Mouse (Mus musculus) kidney, postnatal 36 days (tissue): ENCODE data around the gene Dcst1.

Source experiments
- DNase-seq, 2 experiments: peaks; one replicate each; pipeline ENCODE4 v3.0.0; 2021 to 2022; ENCODE audit warnings: mixed read lengths in 2 of 2

Dcst1 gene

GRCm38 (mm10) chr3:89388134-89388881, 23.3 kb upstream of the Dcst1 start:
- DNase-seq = peak; percentile 60 to 79

- DNase-seq = peak in 1 of 2 experiments; percentile 27
Observed at GRCm38 (mm10) chr3:89387632-89388031, 22.6 kb upstream of the Dcst1 start.

GRCm38 (mm10) chr3:89386438-89387420, 21.7 kb upstream of the Dcst1 start:
- DNase-seq = peak in 1 of 2 experiments; percentile 43

GRCm38 (mm10) chr3:89385451-89385850, 20.4 kb upstream of the Dcst1 start:
- DNase-seq = peak in 1 of 2 experiments; percentile 22

GRCm38 (mm10) chr3:89384331-89385076, 19.5 kb upstream of the Dcst1 start:
- DNase-seq = no peak

GRCm38 (mm10) chr3:89383651-89384255, 18.7 kb upstream of the Dcst1 start:
- no peak for DNase-seq

- DNase-seq = no peak
Observed at GRCm38 (mm10) chr3:89382950-89383349, 17.9 kb upstream of the Dcst1 start.

- no peak for DNase-seq
Observed at GRCm38 (mm10) chr3:89382033-89382882, 17.2 kb upstream of the Dcst1 start.

- no peak for DNase-seq
Observed at GRCm38 (mm10) chr3:89381233-89381632, 16.2 kb upstream of the Dcst1 start.

GRCm38 (mm10) chr3:89380711-89381110, 15.7 kb upstream of the Dcst1 start:
- no peak for DNase-seq

- no peak for DNase-seq
Observed at GRCm38 (mm10) chr3:89380291-89380690, 15.2 kb upstream of the Dcst1 start.

GRCm38 (mm10) chr3:89379388-89380131, 14.5 kb upstream of the Dcst1 start:
- peak in 1 of 2 experiments; percentile 18 for DNase-seq

GRCm38 (mm10) chr3:89378394-89379067, 13.5 kb upstream of the Dcst1 start:
- peak; percentile 74 to 80 for DNase-seq

- no peak for DNase-seq
Observed at GRCm38 (mm10) chr3:89377831-89378230, 12.8 kb upstream of the Dcst1 start.

- DNase-seq = no peak
Observed at GRCm38 (mm10) chr3:89373581-89374231, 8.7 kb upstream of the Dcst1 start.

- DNase-seq = peak in 1 of 2 experiments; percentile 46
Observed at GRCm38 (mm10) chr3:89367338-89367737, 2.3 kb upstream of the Dcst1 start.

- DNase-seq = no peak
Observed at GRCm38 (mm10) chr3:89365486-89366414, 697 bp upstream of the Dcst1 start.

GRCm38 (mm10) chr3:89364631-89365030, 422 bp downstream of the Dcst1 start:
- DNase-seq = no peak
